Mouse (Mus musculus) neural tube, embryonic 15.5 days (tissue): ENCODE data around the gene Irf4. TPM values are rescaled to one million over a fixed set of nuclear protein-coding genes. Genes with fewer than 3 reads are reported as not detected.

Experiments
- ATAC-seq: fragments of 200-750 bp; cut with Nextera tagmentation; 2 replicates; pipeline ENCODE4 v1.8.0; 2017; ENCODE audit warnings: mild to moderate bottlenecking, moderate TSS enrichment, moderate library complexity; ENCODE audit not compliant: low FRiP score
- H3K27ac ChIP-seq: fragments of 300-500 bp; sonication (generic); replicated peaks from 2 replicates; pipeline ENCODE4 v1.5.1; 2015; ENCODE audit warnings: mild to moderate bottlenecking, inconsistent platforms
- H3K27me3 ChIP-seq: fragments of 300-500 bp; sonication (generic); replicated peaks from 2 replicates; pipeline ENCODE4 v1.6.1; 2015; ENCODE audit warnings: inconsistent platforms
- H3K36me3 ChIP-seq: fragments of 300-500 bp; sonication (generic); 2 replicates; pipeline ENCODE4 v1.6.1; 2015; ENCODE audit warnings: inconsistent platforms
- H3K4me1 ChIP-seq: fragments of 300-500 bp; sonication (generic); 2 replicates; pipeline ENCODE4 v1.6.1; 2015; ENCODE audit warnings: inconsistent platforms
- H3K4me2 ChIP-seq: fragments of 300-500 bp; sonication (generic); 2 replicates; pipeline ENCODE4 v1.6.1; 2015; ENCODE audit warnings: inconsistent platforms, mild to moderate bottlenecking, moderate library complexity
- H3K4me3 ChIP-seq: fragments of 300-500 bp; sonication (generic); replicated peaks from 2 replicates; pipeline ENCODE4 v1.5.1; 2015; ENCODE audit warnings: mild to moderate bottlenecking, inconsistent platforms
- H3K9ac ChIP-seq: fragments of 300-500 bp; sonication (generic); replicated peaks from 2 replicates; pipeline ENCODE4 v1.6.1; 2015; ENCODE audit warnings: mild to moderate bottlenecking, inconsistent platforms
- H3K9me3 ChIP-seq: fragments of 300-500 bp; sonication (generic); replicated peaks from 2 replicates; pipeline ENCODE4 v1.6.1; 2016; ENCODE audit warnings: inconsistent platforms
- WGBS: fragments of 180-500 bp; shearing (Covaris S2); methylation state at CpG from one replicate; pipeline ENCODE4 v1.1.7; 2015; ENCODE audit warnings: mixed read lengths; 5-methylcytosine and 5-hydroxymethylcytosine counted together
- polyA plus RNA-seq: library from polyadenylated mRNA; unstranded; fragments of >200 nt; fragmentation: Nextera tagmentation; extraction: Ambion mirVana; gene quantifications from 2 replicates; pipeline ENCODE4 v1.2.1, GENCODE M21; 2015

Irf4 gene
- polyA plus RNA-seq, 1 experiment from 2014 or later = 0.08 TPM

DNA sequence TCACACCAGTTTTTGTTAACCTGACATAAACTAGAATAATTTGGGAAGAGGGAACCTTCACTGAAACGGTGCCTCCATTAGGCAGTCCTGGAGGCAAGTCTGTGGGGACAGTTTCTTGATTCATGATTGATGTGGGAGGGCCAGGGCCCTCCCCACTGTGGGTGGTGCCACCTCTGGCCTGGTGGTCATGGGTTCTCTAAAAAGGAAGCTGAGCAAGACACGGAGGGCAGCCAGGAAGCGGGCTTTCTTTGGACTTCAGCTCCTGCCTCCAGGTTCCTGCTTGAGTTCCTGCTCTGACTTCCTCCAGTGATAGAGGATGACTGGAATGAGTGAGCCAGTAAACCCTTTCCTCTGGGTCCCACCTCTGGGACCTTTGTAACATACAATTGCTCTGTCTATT is 39.4 kb downstream of the Irf4 start:
- Histone ChIP-seq H3K9ac (no peak overlapping the region), H3K9me3 (no peaks in the 10 kb centered on the region), H3K36me3 (no peaks in the 10 kb centered on the region), H3K4me1 (no peaks in the 10 kb centered on the region), H3K4me3 (no peak overlapping the region), H3K27me3 (no peaks in the 10 kb centered on the region), H3K27ac (no peak overlapping the region), H3K4me2 (no peak overlapping the region)
- WGBS = 85% methylated on average over 3 of the region's 3 CpGs
- ATAC-seq = no peak

- H3K4me1 ChIP-seq = no peaks in the 10 kb centered on the region
- 70% methylated on average over 5 of the region's 5 CpGs for WGBS
- no peaks in the 10 kb centered on the region for H3K36me3 ChIP-seq
- H3K27me3 ChIP-seq = no peaks in the 10 kb centered on the region
- no peak for ATAC-seq
- H3K4me2 ChIP-seq = no peak overlapping the region
- H3K27ac ChIP-seq = no peak overlapping the region
- no peaks in the 10 kb centered on the region for H3K9me3 ChIP-seq
- no peak overlapping the region for H3K4me3 ChIP-seq
- H3K9ac ChIP-seq = no peak overlapping the region
These were observed 41.0 kb downstream of the Irf4 start for GRCm38 (mm10) chr13:30790016-30790415.

- Histone ChIP-seq H3K27ac (no peak overlapping the region), H3K27me3 (no peaks in the 10 kb centered on the region), H3K4me1 (no peaks in the 10 kb centered on the region), H3K4me2 (no peak overlapping the region), H3K4me3 (no peak overlapping the region), H3K36me3 (no peaks in the 10 kb centered on the region), H3K9ac (no peak overlapping the region), H3K9me3 (no peaks in the 10 kb centered on the region)
- ATAC-seq = no peak
- WGBS = 91% methylated on average over 9 of the region's 9 CpGs
These were observed 43.3 kb downstream of the Irf4 start for GRCm38 (mm10) chr13:30792308-30792707.

DNA sequence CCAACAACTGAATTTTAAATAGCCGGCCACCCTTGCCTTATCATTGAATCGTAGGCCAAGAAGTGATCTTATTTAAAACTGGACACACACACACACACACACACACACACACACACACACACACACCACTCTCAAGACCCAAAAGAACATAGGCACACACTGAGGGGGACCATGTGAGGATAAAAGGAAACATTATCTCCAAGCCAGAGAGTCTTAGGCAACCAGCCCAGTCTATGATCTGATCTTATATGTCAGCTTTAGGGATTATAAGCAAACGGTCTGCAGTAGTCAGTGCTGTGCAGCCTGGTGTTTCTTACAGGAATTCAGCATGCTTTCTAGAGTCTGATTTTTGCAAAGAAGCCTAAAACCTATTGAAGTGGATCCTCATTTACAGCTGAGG is 43.7 kb downstream of the Irf4 start:
- Histone ChIP-seq H3K4me3 (no peak overlapping the region), H3K9me3 (no peaks in the 10 kb centered on the region), H3K36me3 (no peaks in the 10 kb centered on the region), H3K27ac (no peak overlapping the region), H3K9ac (no peak overlapping the region), H3K4me2 (no peak overlapping the region), H3K4me1 (no peaks in the 10 kb centered on the region), H3K27me3 (no peaks in the 10 kb centered on the region)
- 83% methylated on average over 3 of the region's 3 CpGs for WGBS
- ATAC-seq = no peak

- Histone ChIP-seq H3K27me3 (no peaks in the 10 kb centered on the region), H3K4me3 (no peak overlapping the region), H3K36me3 (no peaks in the 10 kb centered on the region), H3K9ac (no peak overlapping the region), H3K4me2 (no peak overlapping the region), H3K9me3 (no peaks in the 10 kb centered on the region), H3K27ac (no peak overlapping the region), H3K4me1 (no peaks in the 10 kb centered on the region)
- no peak for ATAC-seq
- 92% methylated on average over 4 of the region's 4 CpGs for whole genome bisulfite sequencing
These were observed 44.2 kb downstream of the Irf4 start for GRCm38 (mm10) chr13:30793196-30793595.

DNA sequence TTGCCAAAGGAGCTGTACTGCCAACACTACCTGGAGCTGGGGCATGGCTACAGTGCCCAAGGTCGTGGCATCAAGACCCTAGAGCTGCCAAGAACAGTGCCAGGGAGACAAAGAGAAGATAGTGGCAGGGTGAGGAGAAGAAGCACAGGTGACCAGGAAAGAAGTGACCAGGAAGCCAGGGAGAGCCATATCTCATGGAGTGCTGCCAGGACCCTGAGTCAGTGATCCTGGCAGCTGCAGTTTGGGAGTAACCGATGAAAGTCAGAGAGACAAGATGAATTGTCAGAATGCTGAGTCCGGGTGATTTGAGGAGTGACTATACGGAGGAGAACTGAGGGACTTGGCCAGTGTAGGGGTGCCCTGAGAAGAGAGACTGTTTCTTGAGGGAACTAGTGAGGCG is 44.6 kb downstream of the Irf4 start:
- H3K4me3 ChIP-seq = no peak overlapping the region
- H3K9me3 ChIP-seq = no peaks in the 10 kb centered on the region
- no peak overlapping the region for H3K4me2 ChIP-seq
- no peak overlapping the region for H3K27ac ChIP-seq
- no peaks in the 10 kb centered on the region for H3K36me3 ChIP-seq
- no peaks in the 10 kb centered on the region for H3K27me3 ChIP-seq
- no peak overlapping the region for H3K9ac ChIP-seq
- H3K4me1 ChIP-seq = no peaks in the 10 kb centered on the region
- ATAC-seq = no peak
- 87% methylated on average over 5 of the region's 5 CpGs for WGBS

GRCm38 (mm10) chr13:30795960-30796359 is 46.9 kb downstream of the Irf4 start:
- no peaks in the 10 kb centered on the region for H3K27me3 ChIP-seq
- no peaks in the 10 kb centered on the region for H3K4me1 ChIP-seq
- H3K9me3 ChIP-seq = no peaks in the 10 kb centered on the region
- 90% methylated on average over 4 of the region's 4 CpGs for WGBS
- H3K27ac ChIP-seq = no peak overlapping the region
- no peak overlapping the region for H3K9ac ChIP-seq
- no peak for ATAC-seq
- no peaks in the 10 kb centered on the region for H3K36me3 ChIP-seq
- H3K4me3 ChIP-seq = no peak overlapping the region
- no peak overlapping the region for H3K4me2 ChIP-seq

- 84% methylated on average over 4 of the region's 4 CpGs for WGBS
- ATAC-seq = no peak
- Histone ChIP-seq H3K36me3 (no peaks in the 10 kb centered on the region), H3K27ac (no peak overlapping the region), H3K4me2 (no peak overlapping the region), H3K4me1 (no peaks in the 10 kb centered on the region), H3K9ac (no peak overlapping the region), H3K9me3 (no peaks in the 10 kb centered on the region), H3K4me3 (no peak overlapping the region), H3K27me3 (no peaks in the 10 kb centered on the region)
These were observed 52.9 kb downstream of the Irf4 start for GRCm38 (mm10) chr13:30801886-30802285.

GRCm38 (mm10) chr13:30802336-30802955 is 53.4 kb downstream of the Irf4 start:
- 88% methylated on average over 5 of the region's 5 CpGs for WGBS
- peak; percentile 35; the same call in 1 of the 2 replicates for ATAC-seq

DNA sequence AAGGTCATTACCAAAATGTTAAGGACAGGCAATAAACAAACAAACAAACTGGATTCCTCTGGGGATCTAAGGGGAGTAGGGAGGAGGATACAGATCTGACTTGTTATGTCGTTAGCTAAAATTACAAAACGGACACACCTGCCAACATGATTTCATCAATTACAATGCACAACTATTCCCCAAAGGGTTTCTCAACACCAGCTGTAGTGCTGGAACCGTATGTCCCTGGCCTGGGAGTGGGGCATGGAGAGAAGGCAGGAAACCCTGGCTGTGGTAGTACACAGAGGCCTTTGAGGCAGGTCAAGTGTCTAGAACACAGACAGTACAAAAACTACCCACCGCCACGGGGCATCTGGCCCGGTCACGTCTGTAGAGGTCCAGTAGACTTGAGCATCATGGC is 60.2 kb downstream of the Irf4 start:
- H3K4me2 ChIP-seq = no peak overlapping the region
- H3K9me3 ChIP-seq = no peaks in the 10 kb centered on the region
- H3K27me3 ChIP-seq = no peaks in the 10 kb centered on the region
- no peak overlapping the region for H3K9ac ChIP-seq
- H3K36me3 ChIP-seq = peaks cover 9% of the 10 kb centered on the region; the same call in 1 of the 2 replicates
- H3K4me3 ChIP-seq = no peak overlapping the region
- ATAC-seq = no peak
- WGBS = 80% methylated on average over 7 of the region's 7 CpGs
- H3K27ac ChIP-seq = no peak overlapping the region
- no peaks in the 10 kb centered on the region for H3K4me1 ChIP-seq

More at GRCm38 (mm10) chr13:30802336-30802955, 53.4 kb downstream of the Irf4 start:
- Histone ChIP-seq H3K9ac (no peak overlapping the region), H3K4me2 (no peak overlapping the region), H3K4me1 (no peaks in the 10 kb centered on the region), H3K9me3 (no peaks in the 10 kb centered on the region), H3K27me3 (no peaks in the 10 kb centered on the region), H3K27ac (no peak overlapping the region), H3K4me3 (no peak overlapping the region), H3K36me3 (no peaks in the 10 kb centered on the region)

- 83% methylated on average over 5 of the region's 5 CpGs for WGBS
- Histone ChIP-seq H3K4me3 (no peak overlapping the region), H3K9ac (no peak overlapping the region), H3K9me3 (no peaks in the 10 kb centered on the region), H3K4me2 (no peak overlapping the region), H3K27me3 (no peaks in the 10 kb centered on the region), H3K36me3 (peaks cover 26% of the 10 kb centered on the region), H3K27ac (no peak overlapping the region), H3K4me1 (no peaks in the 10 kb centered on the region)
- no peak for ATAC-seq
These were observed 64.4 kb downstream of the Irf4 start for GRCm38 (mm10) chr13:30813464-30813863.

GRCm38 (mm10) chr13:30814256-30814655 is 65.2 kb downstream of the Irf4 start:
- H3K9ac ChIP-seq = no peak overlapping the region
- H3K9me3 ChIP-seq = no peaks in the 10 kb centered on the region
- H3K27me3 ChIP-seq = no peaks in the 10 kb centered on the region
- H3K4me2 ChIP-seq = no peak overlapping the region
- H3K36me3 ChIP-seq = peaks cover 30% of the 10 kb centered on the region
- WGBS = 92% methylated on average over 5 of the region's 5 CpGs
- no peak overlapping the region for H3K4me3 ChIP-seq
- no peak overlapping the region for H3K27ac ChIP-seq
- H3K4me1 ChIP-seq = no peaks in the 10 kb centered on the region
- ATAC-seq = no peak
